Mouse (Mus musculus): ENCODE measurements around the gene Lipt1. TPM values are rescaled to one million over a fixed set of nuclear protein-coding genes. Genes with fewer than 3 reads are reported as not detected.

The Lipt1 gene
- polyA plus RNA-seq, 1 experiment from 2014 or later: 9.1 TPM

DNA sequence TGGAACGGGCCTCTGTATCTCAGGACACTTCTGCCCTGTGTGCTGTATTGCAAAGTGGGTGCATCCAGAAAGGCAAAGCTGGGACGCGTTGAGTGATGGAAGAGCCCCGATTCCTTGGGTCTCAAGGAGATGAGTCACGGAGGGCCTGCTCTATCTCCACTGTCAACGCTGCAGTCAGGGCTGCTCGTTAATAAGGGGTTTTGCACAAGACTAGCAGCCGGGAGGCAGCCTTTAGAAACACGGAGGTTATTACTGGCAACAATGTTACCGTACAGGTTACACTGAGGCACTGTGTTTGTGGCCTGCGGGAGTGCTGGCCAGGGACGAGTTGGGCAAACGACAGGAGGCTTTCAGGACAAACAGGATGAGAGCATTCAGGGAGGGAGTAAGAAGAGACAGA, 46.1 kb downstream of the Lipt1 start:
- no peaks in the 10 kb centered on the region for H3K4me1 ChIP-seq (replicated peaks; ENCODE audit: control insufficient read depth, insufficient read depth, low read length)
- no peaks in the 10 kb centered on the region for H3K36me3 ChIP-seq (ENCODE audit: control insufficient read depth, insufficient read depth, low read length)
- no peak overlapping the region for H3K27ac ChIP-seq (ENCODE audit: low read depth, low read length)
- no peaks in the 10 kb centered on the region for H3K27me3 ChIP-seq (ENCODE audit: control insufficient read depth, insufficient read depth, low read length)
- 83% methylated on average over 13 of the region's 13 CpGs for WGBS
- H3K4me2 ChIP-seq (replicated peaks; ENCODE audit: low read depth, low read length): no peak overlapping the region
- H3K9me3 ChIP-seq (ENCODE audit: control insufficient read depth, low read length): no peaks in the 10 kb centered on the region
- no peak overlapping the region for H3K9ac ChIP-seq (ENCODE audit: low read depth, low read length)
- H3K4me3 ChIP-seq (ENCODE audit: low read depth, low read length): no peak overlapping the region
- no peak for ATAC-seq (ENCODE audit: low FRiP score)
- DNase-seq (ENCODE audit: low spot score): no peak

DNA sequence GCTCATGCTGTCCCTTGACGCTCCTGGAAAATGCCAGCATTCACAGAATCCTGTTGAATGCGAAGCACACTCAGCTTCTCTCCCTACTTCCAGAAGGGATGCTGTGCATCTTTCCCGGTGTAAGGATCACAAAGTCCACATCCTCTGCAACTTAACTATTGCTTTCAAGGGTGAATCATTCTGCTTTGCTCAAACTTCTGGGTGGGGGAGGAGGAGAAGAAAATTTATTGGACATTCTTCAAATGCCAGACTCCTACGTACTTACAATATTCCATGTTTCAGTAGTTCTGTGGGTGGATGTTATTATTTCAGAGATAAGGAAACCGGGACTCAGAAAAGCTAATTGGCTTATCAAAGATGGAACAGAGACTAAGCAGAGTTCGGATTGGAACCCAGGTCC, 46.6 kb downstream of the Lipt1 start:
- Histone ChIP-seq H3K27me3 (ENCODE audit: control insufficient read depth, insufficient read depth, low read length) (no peaks in the 10 kb centered on the region), H3K4me2 (replicated peaks; ENCODE audit: low read depth, low read length) (no peak overlapping the region), H3K9ac (ENCODE audit: low read depth, low read length) (no peak overlapping the region), H3K9me3 (ENCODE audit: control insufficient read depth, low read length) (no peaks in the 10 kb centered on the region), H3K4me1 (replicated peaks; ENCODE audit: control insufficient read depth, insufficient read depth, low read length) (no peaks in the 10 kb centered on the region), H3K4me3 (ENCODE audit: low read depth, low read length) (no peak overlapping the region), H3K36me3 (ENCODE audit: control insufficient read depth, insufficient read depth, low read length) (no peaks in the 10 kb centered on the region), H3K27ac (ENCODE audit: low read depth, low read length) (no peak overlapping the region)
- DNase-seq (ENCODE audit: low spot score) (no peak), ATAC-seq (ENCODE audit: low FRiP score) (no peak)
- 79% methylated on average over 6 of the region's 6 CpGs for WGBS

DNA sequence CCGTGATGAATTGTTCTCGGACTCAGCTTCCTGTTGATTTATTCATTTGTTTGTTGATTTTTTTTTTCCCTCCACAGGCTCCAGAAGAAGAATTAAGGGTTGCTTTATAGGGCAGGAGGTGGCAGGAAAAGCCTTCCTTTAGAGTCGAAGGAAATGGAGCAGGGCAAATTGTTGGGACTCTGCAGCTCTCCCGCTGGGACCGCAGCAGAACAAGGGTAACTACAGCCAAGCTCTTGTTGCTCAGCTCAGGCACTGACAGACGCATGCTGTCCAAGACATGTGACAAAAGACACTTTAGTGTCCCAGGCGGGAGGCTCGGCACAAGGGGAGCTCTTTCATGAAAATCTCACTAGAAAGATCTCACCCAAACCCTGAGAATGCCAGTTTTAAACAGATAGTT, 51.0 kb downstream of the Lipt1 start:
- H3K27ac ChIP-seq (ENCODE audit: low read depth, low read length): no peak overlapping the region
- H3K36me3 ChIP-seq (ENCODE audit: control insufficient read depth, insufficient read depth, low read length): no peaks in the 10 kb centered on the region
- DNase-seq (ENCODE audit: low spot score) (no peak), ATAC-seq (ENCODE audit: low FRiP score) (no peak)
- H3K9ac ChIP-seq (ENCODE audit: low read depth, low read length): no peak overlapping the region
- H3K4me3 ChIP-seq (ENCODE audit: low read depth, low read length): no peak overlapping the region
- H3K4me1 ChIP-seq (replicated peaks; ENCODE audit: control insufficient read depth, insufficient read depth, low read length): no peaks in the 10 kb centered on the region
- H3K9me3 ChIP-seq (ENCODE audit: control insufficient read depth, low read length): no peaks in the 10 kb centered on the region
- 58% methylated on average over 8 of the region's 8 CpGs for WGBS
- H3K4me2 ChIP-seq (replicated peaks; ENCODE audit: low read depth, low read length): no peak overlapping the region
- H3K27me3 ChIP-seq (ENCODE audit: control insufficient read depth, insufficient read depth, low read length): no peaks in the 10 kb centered on the region

Other genes with a start within 250 kb of the Lipt1 start
- 0.66 and 0.84 TPM in 2 replicates for gene 2010300C02Rik, start 151.7 kb upstream of the Lipt1 start, polyA plus RNA-seq (2014; fragmentation: Nextera tagmentation; extraction: Ambion mirVana)
- 21.4 and 21.7 TPM in 2 replicates for gene Tsga10, start 5.3 kb upstream of the Lipt1 start, polyA plus RNA-seq (2014; fragmentation: Nextera tagmentation; extraction: Ambion mirVana)
- 24.0 and 27.0 TPM in 2 replicates for gene Mitd1, start 18.7 kb downstream of the Lipt1 start, polyA plus RNA-seq (2014; fragmentation: Nextera tagmentation; extraction: Ambion mirVana)
- gene Mrpl30, start 18.7 kb downstream of the Lipt1 start, polyA plus RNA-seq (2014; fragmentation: Nextera tagmentation; extraction: Ambion mirVana): 243 and 247 TPM in 2 replicates
- not detected in 2 replicates for gene Lyg2, start 44.8 kb downstream of the Lipt1 start, polyA plus RNA-seq (2014; fragmentation: Nextera tagmentation; extraction: Ambion mirVana)
- not detected in 2 replicates for gene Lyg1, start 86.0 kb downstream of the Lipt1 start, polyA plus RNA-seq (2014; fragmentation: Nextera tagmentation; extraction: Ambion mirVana)
- 188 TPM in 2 replicates for gene Txndc9, start 126.2 kb downstream of the Lipt1 start, polyA plus RNA-seq (2014; fragmentation: Nextera tagmentation; extraction: Ambion mirVana)
- gene Eif5b, start 126.3 kb downstream of the Lipt1 start, polyA plus RNA-seq (2014; fragmentation: Nextera tagmentation; extraction: Ambion mirVana): 28.0 and 34.0 TPM in 2 replicates